Mouse (Mus musculus) neural tube, embryonic 12.5 days (tissue): Measurements from ENCODE around the gene Kcnk13. TPM values are rescaled to one million over a fixed set of nuclear protein-coding genes. Genes with fewer than 3 reads are reported as not detected.
"Not testable (repeated sequence)": the region's sequence is repeated elsewhere in the genome, so short reads cannot be mapped to it uniquely, and the experiment has no call there.

Experiments
- ATAC-seq: fragments of 200-750 bp; cut with Nextera tagmentation; 2 replicates; pipeline ENCODE4 v1.8.0; 2017; ENCODE audit warnings: low read depth, mild to moderate bottlenecking, moderate TSS enrichment, moderate library complexity; ENCODE audit not compliant: low FRiP score
- H3K27ac ChIP-seq: fragments of 300-500 bp; sonication (generic); 2 replicates; pipeline ENCODE4 v1.5.1; 2016
- H3K27me3 ChIP-seq: fragments of 300-500 bp; sonication (generic); replicated peaks from 2 replicates; pipeline ENCODE4 v1.6.1; 2016; ENCODE audit warnings: mild to moderate bottlenecking
- H3K36me3 ChIP-seq: fragments of 300-500 bp; sonication (generic); 2 replicates; pipeline ENCODE4 v1.6.1; 2016; ENCODE audit warnings: mild to moderate bottlenecking
- H3K4me1 ChIP-seq: fragments of 300-500 bp; sonication (generic); 2 replicates; pipeline ENCODE4 v1.6.1; 2016
- H3K4me2 ChIP-seq: fragments of 300-500 bp; sonication (generic); replicated peaks from 2 replicates; pipeline ENCODE4 v1.6.1; 2016; ENCODE audit warnings: mild to moderate bottlenecking
- H3K4me3 ChIP-seq: fragments of 300-500 bp; sonication (generic); 2 replicates; pipeline ENCODE4 v1.5.1; 2016
- H3K9ac ChIP-seq: fragments of 300-500 bp; sonication (generic); 2 replicates; pipeline ENCODE4 v1.6.1; 2016; ENCODE audit warnings: mild to moderate bottlenecking
- H3K9me3 ChIP-seq: fragments of 300-500 bp; sonication (generic); 2 replicates; pipeline ENCODE4 v1.6.1; 2016; ENCODE audit warnings: mild to moderate bottlenecking
- WGBS: fragments of 180-500 bp; shearing (Covaris S2); methylation state at CpG from one replicate; pipeline ENCODE4 v1.1.7; 2016; 5-methylcytosine and 5-hydroxymethylcytosine counted together
- polyA plus RNA-seq: library from polyadenylated mRNA; unstranded; fragments of >200 nt; fragmentation: Nextera tagmentation; extraction: Ambion mirVana; gene quantifications from 2 replicates; pipeline ENCODE4 v1.2.1, GENCODE M21; 2016

The Kcnk13 gene
- polyA plus RNA-seq, 1 experiment from 2014 or later: 0.68 TPM

DNA sequence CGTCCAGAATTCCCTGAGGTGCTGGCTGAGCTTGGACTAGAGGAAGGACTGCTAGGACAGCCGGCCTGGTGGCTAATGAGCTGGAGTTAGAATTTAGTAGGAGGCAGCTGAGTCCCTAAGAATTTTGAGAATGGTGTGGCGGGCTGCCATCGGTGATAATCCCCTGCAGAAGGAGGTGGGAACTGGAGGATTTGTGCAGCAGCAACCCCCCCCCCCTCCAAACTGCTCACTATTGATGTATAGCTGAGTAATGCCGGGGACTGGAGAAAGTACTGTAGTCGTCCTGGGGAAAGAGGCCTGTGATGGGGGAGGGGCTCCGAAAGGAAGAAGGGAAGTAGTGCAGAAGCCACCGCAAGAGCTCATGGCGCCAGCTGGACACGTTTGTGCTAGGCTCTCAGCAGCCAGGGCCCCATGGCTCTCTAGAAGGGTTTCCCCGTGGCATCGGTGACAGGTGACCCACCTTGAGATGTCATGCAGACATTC is 2.6 kb downstream of the Kcnk13 start:
- no peak overlapping the region for H3K27ac ChIP-seq
- no peak overlapping the region for H3K4me2 ChIP-seq
- WGBS: 13% methylated on average over 12 of the region's 12 CpGs
- no peak overlapping the region for H3K9ac ChIP-seq
- H3K4me3 ChIP-seq: no peak overlapping the region
- H3K36me3 ChIP-seq: no peaks in the 10 kb centered on the region
- peaks cover 26% of the 10 kb centered on the region for H3K4me1 ChIP-seq
- peaks cover 65% of the 10 kb centered on the region for H3K27me3 ChIP-seq
- H3K9me3 ChIP-seq: no peaks in the 10 kb centered on the region
- no peak for ATAC-seq

GRCm38 (mm10) chr12:99969906-99970305 is 5.6 kb downstream of the Kcnk13 start:
- Histone ChIP-seq H3K4me2 (no peak overlapping the region), H3K36me3 (no peaks in the 10 kb centered on the region), H3K4me3 (no peak overlapping the region), H3K9ac (no peak overlapping the region), H3K27ac (no peak overlapping the region), H3K27me3 (peaks cover 44% of the 10 kb centered on the region), H3K4me1 (peaks cover 17% of the 10 kb centered on the region), H3K9me3 (no peaks in the 10 kb centered on the region)
- no peak for ATAC-seq
- 80% methylated on average over 4 of the region's 4 CpGs for WGBS

DNA sequence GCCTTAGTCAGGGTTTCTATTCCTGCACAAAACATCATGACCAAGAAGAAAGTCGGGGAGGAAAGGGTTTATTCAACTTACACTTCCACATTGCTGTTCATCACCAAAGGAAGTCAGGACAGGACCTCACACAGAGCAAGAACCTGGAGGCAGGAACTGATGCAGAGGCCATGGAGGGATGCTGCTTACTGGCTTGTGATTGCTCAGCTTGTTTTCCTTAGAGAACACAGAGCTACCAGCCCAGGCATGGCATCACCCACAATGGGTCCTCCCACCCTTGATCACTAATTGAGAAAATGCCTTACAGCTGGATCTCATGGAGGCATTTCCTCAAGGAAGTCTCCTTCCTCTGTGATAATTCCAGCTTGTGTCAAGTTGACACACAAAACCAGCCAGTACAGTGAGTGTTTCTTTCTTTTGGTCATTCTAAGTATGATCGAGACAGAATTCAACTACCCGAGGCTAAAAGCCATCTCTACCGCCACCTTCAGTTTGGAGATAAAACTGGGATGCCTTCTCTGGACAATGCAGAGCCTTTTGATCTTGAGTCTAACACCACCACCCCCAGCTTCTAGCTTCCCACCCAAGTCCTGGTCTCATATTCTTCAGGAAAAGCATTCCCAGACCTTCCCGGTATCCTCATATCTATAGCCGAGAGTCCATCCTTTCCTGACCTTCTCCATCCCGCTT is 7.1 kb downstream of the Kcnk13 start:
- WGBS: 75% methylated on average over 7 of the region's 7 CpGs
- not testable (repeated sequence) for H3K27ac ChIP-seq, H3K4me3 ChIP-seq, H3K9me3 ChIP-seq, H3K4me1 ChIP-seq, H3K9ac ChIP-seq, ATAC-seq, H3K4me2 ChIP-seq, H3K36me3 ChIP-seq
- H3K27me3 ChIP-seq: peaks cover 30% of the 10 kb centered on the region

DNA sequence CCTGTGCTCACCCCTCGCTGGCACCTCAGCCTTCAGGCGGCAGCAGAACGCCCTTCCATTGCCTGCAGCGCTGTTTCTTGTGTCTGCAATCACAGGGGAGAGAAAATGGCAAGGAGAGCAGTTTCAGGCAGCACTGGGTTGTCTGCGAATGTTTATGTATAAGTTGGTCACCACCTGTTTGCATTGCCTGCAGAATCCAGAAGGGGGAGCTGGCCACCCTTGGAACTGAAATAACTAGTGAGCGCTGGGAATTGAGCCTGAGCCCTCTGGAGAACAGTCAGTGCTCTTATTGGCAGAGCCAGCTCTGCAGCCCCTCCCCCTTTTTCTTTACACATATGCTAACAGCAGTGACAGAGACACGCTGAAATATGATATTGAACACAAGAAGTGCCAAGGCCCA is 8.5 kb downstream of the Kcnk13 start:
- Histone ChIP-seq H3K27me3 (peaks cover 15% of the 10 kb centered on the region), H3K4me2 (no peak overlapping the region), H3K9me3 (no peaks in the 10 kb centered on the region), H3K4me3 (no peak overlapping the region), H3K27ac (no peak overlapping the region), H3K4me1 (no peaks in the 10 kb centered on the region), H3K36me3 (no peaks in the 10 kb centered on the region), H3K9ac (no peak overlapping the region)
- ATAC-seq: no peak
- WGBS: 64% methylated on average over 7 of the region's 7 CpGs

DNA sequence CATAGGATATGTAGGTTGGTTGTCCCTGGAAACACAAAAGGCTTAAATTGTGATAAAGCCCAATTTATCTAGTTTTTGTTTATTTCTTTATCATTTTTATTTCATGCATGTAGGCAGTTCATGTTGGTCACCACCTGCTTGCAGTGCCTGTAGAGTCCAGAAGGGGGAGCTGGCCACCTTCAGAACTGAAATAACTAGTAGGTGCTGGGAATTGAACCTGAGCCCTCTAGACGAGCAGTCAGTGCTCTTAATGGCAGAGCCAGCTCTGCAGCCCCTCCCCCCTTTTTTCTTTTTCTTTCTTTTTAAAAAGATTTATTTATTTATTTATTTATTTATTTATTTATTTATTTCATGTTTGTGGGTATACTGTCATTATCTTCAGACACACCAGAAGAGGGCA is 9.4 kb downstream of the Kcnk13 start:
- no peak overlapping the region for H3K4me2 ChIP-seq
- H3K4me1 ChIP-seq: no peaks in the 10 kb centered on the region
- no peak overlapping the region for H3K4me3 ChIP-seq
- no peak for ATAC-seq
- no peak overlapping the region for H3K27ac ChIP-seq
- H3K36me3 ChIP-seq: no peaks in the 10 kb centered on the region
- H3K9me3 ChIP-seq: no peaks in the 10 kb centered on the region
- peaks cover 9% of the 10 kb centered on the region for H3K27me3 ChIP-seq
- H3K9ac ChIP-seq: no peak overlapping the region
- 84% methylated on average over 1 of the region's 1 CpGs for WGBS

- no peaks in the 10 kb centered on the region for H3K36me3 ChIP-seq
- H3K27ac ChIP-seq: no peak overlapping the region
- H3K9me3 ChIP-seq: no peaks in the 10 kb centered on the region
- WGBS: 90% methylated on average over 4 of the region's 4 CpGs
- H3K27me3 ChIP-seq: no peaks in the 10 kb centered on the region
- no peaks in the 10 kb centered on the region for H3K4me1 ChIP-seq
- no peak overlapping the region for H3K4me3 ChIP-seq
- no peak for ATAC-seq
- no peak overlapping the region for H3K4me2 ChIP-seq
- H3K9ac ChIP-seq: no peak overlapping the region
These were observed 15.2 kb downstream of the Kcnk13 start for GRCm38 (mm10) chr12:99979541-99979940.

DNA sequence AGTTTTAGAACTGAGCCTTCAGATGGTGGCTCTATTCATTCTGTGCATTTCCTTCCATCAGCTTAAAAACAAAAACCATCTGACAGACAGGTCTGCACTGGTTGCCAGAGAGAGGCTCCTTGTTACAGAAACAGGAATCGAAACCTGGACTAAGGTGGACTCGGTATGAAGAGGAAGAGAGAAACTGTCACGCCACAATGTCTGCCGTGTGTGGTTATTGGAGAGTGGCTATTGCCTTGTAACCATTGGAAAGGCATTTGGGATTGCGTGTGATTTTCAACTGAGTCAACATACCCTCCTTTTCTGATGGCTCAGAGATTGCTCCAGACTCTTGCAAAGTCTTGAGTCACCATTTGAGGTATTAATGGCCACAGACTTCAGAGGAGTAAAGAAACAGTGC is 22.5 kb downstream of the Kcnk13 start:
- no peak for ATAC-seq
- H3K9me3 ChIP-seq: 0 out of 2 replicates have a peak, but pooled peaks cover 8% of the 10 kb centered on the region
- no peak overlapping the region for H3K27ac ChIP-seq
- no peaks in the 10 kb centered on the region for H3K27me3 ChIP-seq
- WGBS: 95% methylated on average over 5 of the region's 5 CpGs
- H3K36me3 ChIP-seq: no peaks in the 10 kb centered on the region
- no peak overlapping the region for H3K4me2 ChIP-seq
- H3K4me3 ChIP-seq: no peak overlapping the region
- no peaks in the 10 kb centered on the region for H3K4me1 ChIP-seq
- no peak overlapping the region for H3K9ac ChIP-seq

DNA sequence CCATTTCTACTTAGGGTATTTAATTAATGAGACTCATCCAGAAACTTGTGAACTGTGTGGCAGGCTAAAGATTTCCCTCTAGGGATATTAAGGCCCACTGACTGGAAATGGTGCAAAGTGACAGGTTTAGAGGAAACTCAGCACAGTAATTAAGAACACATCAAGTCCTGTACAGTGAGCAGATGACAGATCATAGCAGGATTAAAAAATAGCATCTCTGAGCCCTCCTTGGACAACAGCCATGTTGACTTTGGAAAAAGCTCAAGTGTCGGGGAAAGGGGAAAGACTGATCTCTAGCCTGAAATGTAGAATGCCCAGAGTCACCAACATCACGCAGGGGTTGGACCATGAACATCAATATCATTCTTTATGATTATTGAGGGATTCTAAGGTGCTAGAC is 23.8 kb downstream of the Kcnk13 start:
- 0 out of 2 replicates have a peak, but pooled peaks cover 8% of the 10 kb centered on the region for H3K9me3 ChIP-seq
- H3K4me2 ChIP-seq: no peak overlapping the region
- no peaks in the 10 kb centered on the region for H3K4me1 ChIP-seq
- no peak overlapping the region for H3K9ac ChIP-seq
- no peak overlapping the region for H3K4me3 ChIP-seq
- H3K36me3 ChIP-seq: no peaks in the 10 kb centered on the region
- no peak overlapping the region for H3K27ac ChIP-seq
- no peak for ATAC-seq
- no peaks in the 10 kb centered on the region for H3K27me3 ChIP-seq
- 92% methylated on average over 2 of the region's 2 CpGs for WGBS

DNA sequence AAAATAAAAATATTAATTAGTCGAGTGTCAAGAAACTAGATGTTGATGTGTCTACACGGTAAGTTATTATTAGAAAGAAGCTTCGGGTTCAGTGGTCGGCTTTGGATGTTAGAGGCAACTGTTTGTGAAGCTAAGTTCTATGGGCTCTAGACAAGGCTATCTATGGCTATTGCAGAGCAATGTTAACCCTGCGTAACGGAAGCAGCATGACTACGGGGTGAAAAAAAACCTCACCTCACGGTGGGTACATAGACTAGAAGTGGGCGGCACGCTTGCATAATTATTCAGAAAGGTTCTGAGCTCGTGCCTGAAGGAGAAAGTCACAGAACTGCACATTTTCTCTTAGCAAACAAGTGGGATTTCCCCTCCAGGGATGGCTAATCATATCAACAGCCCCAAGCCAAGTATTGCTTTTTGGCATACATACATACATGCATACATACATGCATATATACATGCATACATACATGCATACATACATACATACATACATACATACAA is 28.1 kb downstream of the Kcnk13 start:
- 91% methylated on average over 11 of the region's 11 CpGs for WGBS
- no peak for ATAC-seq
- Histone ChIP-seq H3K4me2 (no peak overlapping the region), H3K27me3 (no peaks in the 10 kb centered on the region), H3K9ac (no peak overlapping the region), H3K36me3 (no peaks in the 10 kb centered on the region), H3K27ac (no peak overlapping the region), H3K9me3 (0 out of 2 replicates have a peak, but pooled peaks cover 12% of the 10 kb centered on the region), H3K4me1 (no peaks in the 10 kb centered on the region), H3K4me3 (no peak overlapping the region)

DNA sequence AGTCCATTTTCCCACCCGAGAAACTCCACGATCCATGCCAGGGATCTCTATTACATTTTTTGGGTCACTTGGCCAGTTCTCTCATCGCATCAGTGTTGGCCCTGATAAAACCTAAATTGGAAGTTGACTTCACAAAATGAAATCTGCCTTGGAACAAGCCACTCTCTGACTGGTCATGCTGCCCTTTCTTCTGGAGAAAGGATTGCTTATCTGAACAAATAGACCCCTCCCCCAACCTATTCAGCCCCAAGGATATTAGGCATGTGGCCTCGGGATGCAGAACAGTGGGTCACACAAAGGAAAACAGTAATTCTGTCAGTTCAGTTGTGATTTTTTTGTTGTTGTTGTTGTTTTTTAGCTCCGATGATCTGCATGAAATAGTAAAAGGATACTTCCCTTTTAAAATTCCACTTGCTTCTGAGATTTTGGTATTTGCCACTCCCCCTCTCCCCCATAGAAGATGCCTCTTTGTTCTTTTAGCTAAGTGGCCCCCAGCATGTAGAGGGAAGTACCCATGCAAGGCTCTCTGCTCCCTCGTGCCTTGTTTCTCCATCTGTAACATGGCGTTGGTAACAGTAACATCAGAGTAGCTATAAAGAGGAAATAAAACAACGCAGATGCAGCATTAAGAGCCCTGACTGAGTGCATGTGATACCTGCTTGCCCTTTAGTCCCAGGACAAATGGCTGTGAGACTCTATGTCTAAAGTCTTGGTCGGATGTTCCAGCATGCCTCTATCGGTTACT is 29.0 kb downstream of the Kcnk13 start:
- H3K4me1 ChIP-seq: no peaks in the 10 kb centered on the region
- H3K9ac ChIP-seq: no peak overlapping the region
- H3K36me3 ChIP-seq: no peaks in the 10 kb centered on the region
- no peak overlapping the region for H3K4me3 ChIP-seq
- H3K4me2 ChIP-seq: no peak overlapping the region
- H3K9me3 ChIP-seq: 0 out of 2 replicates have a peak, but pooled peaks cover 12% of the 10 kb centered on the region
- no peak overlapping the region for H3K27ac ChIP-seq
- no peak for ATAC-seq
- no peaks in the 10 kb centered on the region for H3K27me3 ChIP-seq
- 73% methylated on average over 10 of the region's 10 CpGs for WGBS

- no peak for ATAC-seq
- Histone ChIP-seq H3K4me3 (no peak overlapping the region), H3K4me2 (no peak overlapping the region), H3K27ac (no peak overlapping the region), H3K9me3 (0 out of 2 replicates have a peak, but pooled peaks cover 10% of the 10 kb centered on the region), H3K9ac (no peak overlapping the region), H3K27me3 (no peaks in the 10 kb centered on the region), H3K36me3 (no peaks in the 10 kb centered on the region), H3K4me1 (no peaks in the 10 kb centered on the region)
- 93% methylated on average over 5 of the region's 5 CpGs for WGBS
These were observed 31.7 kb downstream of the Kcnk13 start for GRCm38 (mm10) chr12:99995951-99996350.

DNA sequence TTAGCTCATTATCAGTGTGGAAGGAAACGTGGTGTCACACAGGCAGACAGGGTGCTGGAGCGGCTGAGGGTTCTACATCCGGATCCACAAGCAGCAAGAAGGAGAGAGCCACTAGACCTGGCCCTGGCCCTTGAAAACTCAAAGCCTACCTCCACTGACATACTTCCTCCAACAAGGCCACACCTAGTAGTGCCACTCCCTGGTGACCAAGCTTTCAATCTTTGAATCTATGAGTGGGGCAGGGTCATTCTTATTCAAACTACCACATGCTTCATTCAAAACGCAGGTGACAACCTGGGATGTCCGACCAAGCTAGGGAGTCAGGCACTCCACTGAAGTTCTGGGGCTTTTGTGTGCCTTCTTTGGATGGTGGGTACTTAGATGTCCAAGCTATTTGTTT is 35.4 kb downstream of the Kcnk13 start:
- Histone ChIP-seq H3K4me1 (no peaks in the 10 kb centered on the region), H3K27me3 (no peaks in the 10 kb centered on the region), H3K4me2 (no peak overlapping the region), H3K9me3 (no peaks in the 10 kb centered on the region), H3K27ac (no peak overlapping the region), H3K36me3 (no peaks in the 10 kb centered on the region), H3K4me3 (no peak overlapping the region), H3K9ac (no peak overlapping the region)
- ATAC-seq: no peak
- 80% methylated on average over 5 of the region's 5 CpGs for WGBS
